Mouse (Mus musculus) gonadal fat pad, adult 2 months (tissue): ENCODE results near the gene Prkci. TPM values are rescaled to one million over a fixed set of nuclear protein-coding genes. Genes with fewer than 3 reads are reported as not detected.
A peak's percentile ranks its signal among the peaks of the same experiment; 100 is the strongest.

ENCODE experiments used
- DNase-seq: peaks from one replicate; pipeline ENCODE4 v3.0.0-alpha.2; 2012; ENCODE audit warnings: low read depth
- polyA plus RNA-seq: library from polyadenylated mRNA; depleted of rRNA; stranded (reverse); fragments of >200 nt; gene quantifications from 2 replicates; pipeline ENCODE4 v1.2.3, GENCODE M21; 2012

Prkci gene
- polyA plus RNA-seq, 1 experiment: 32.0 TPM

DNA sequence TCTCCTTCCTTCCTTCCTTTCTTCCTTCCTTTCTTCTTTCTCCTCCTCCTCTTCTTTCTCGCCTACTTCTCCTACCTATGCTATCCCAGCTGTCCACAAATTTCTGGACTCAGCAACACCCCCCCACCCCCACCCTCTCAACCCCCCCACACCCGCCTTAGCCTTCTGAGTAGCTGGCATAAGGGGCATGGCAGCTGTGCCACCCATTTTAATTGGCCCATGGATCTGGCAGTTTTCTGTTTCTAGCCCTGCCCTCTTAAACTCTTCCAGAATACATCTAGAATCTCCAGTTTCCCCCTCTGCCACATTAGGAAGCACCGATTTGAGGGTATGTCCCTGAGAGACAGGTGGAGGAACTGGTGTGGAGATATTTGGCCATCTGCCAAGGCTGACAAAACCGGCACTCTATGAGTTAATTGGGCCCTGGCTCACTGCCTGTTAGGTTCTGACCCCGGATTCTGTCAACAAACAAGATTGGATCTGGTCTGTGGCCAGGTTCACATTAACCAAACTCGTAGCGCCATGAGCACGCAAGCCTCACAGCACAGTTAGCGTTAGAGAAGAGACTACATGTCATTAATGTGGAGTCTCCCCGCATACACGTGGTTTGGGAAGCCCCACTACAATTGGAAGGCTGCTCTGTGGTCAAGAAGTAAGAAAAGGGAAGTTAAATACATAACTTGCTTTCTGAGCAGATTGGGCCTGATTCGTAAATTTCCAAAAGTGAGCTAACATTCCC lies 88.1 kb downstream of the Prkci start:
- no peak for DNase-seq

DNA sequence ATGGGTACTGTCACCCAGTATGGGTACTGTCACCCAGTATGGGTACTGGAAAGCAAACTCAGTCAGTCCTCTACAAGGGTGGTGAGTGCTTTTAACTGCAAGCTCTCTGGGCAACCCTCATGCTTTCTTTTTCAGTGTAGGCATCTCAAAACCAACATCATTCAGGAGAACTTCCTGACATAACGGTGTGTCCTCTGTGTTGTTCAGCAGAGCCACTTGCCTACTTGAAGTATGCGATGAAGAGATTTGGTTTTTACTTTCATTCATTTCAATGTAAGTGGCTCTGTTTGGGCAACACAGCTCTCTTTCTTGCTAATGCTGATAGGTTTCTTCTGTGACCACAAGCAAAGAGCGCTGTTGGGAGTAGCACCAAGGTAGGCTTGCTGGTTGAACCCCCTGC lies 89.5 kb downstream of the Prkci start:
- no peak for DNase-seq

DNA sequence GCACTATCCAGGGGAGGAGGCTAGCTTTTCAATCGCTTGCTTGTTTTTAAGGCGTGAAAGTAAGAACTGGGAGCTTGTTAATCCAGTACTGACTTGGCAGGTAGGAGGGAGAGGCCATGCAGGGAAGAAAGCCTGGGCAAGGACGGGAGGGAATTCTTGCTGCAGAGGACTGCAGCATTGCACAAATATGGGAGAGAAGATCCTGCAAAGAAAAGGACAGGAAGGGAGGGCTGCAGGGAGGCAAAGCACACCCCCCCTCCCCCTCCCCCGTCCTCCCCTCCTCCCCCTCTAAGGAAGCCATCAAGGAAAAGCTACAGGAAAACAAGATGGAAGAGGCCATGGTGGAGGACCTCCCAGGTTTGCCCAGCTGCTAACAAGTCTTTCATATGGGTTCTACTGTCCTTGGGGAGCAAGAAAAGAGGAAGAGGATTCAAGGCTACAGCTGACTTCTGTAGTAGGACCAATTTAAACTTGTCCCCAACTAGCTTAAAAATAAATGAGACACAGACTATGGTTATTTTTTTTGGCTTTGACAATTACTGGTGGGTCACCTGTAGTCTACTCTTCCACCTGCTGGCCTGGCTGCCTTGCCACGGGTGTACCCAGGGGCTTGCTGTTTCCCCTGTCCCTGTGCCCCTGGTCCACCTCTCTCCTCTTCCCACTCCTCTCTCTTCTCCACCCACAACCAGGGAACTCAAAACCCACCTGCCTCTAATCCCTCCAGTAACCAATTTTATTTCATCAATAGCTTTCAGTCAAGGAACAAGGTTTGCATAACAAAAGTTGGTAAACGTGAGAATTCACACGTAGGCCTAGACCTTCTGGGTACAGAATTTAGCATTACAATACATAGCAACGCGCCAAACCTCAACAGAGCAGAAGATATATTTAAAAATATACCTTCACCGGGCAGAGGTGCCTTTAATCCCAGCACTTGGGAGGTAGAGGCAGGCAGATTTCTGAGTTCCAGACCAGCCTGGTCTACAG lies 93.5 kb downstream of the Prkci start:
- DNase-seq: no peak

DNA sequence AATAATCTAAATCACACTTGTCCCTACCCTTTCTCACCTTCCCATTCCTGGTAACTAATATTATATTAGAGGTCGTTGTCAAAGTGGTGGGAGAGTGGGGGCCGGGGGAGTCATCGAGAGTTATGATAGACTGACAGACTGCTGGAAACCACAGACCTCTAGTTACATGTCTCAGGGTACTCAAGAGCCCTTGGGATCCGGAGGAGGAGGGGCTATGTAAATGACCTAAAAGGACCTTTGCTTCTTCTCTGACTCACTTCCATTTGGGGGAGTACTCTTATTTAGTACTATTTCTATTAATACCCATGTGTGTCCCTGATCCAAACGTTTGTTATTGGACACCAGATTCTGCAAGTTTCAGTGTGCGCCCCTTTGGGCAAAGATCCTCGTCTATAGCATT lies 94.4 kb downstream of the Prkci start:
- DNase-seq: no peak

DNA sequence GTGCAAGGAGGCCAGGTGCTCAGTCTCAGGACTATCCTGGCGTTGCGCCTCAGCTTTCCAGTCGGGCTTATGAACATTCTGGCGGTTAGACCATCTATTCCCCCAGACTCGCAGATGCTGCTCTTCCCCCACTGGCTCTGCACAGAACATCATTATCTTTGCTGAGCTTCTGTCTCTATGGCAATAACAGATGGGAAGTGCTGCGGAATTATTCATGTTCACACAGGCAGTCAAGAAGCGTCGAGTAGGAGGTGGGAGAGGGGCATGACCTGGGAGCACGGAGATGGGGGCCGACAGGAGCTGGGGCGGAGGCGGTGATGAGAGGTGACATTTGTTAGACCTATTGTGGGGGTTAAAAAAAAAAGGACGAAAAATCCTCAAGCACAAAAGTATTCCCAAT lies 97.6 kb downstream of the Prkci start:
- DNase-seq: no peak

DNA sequence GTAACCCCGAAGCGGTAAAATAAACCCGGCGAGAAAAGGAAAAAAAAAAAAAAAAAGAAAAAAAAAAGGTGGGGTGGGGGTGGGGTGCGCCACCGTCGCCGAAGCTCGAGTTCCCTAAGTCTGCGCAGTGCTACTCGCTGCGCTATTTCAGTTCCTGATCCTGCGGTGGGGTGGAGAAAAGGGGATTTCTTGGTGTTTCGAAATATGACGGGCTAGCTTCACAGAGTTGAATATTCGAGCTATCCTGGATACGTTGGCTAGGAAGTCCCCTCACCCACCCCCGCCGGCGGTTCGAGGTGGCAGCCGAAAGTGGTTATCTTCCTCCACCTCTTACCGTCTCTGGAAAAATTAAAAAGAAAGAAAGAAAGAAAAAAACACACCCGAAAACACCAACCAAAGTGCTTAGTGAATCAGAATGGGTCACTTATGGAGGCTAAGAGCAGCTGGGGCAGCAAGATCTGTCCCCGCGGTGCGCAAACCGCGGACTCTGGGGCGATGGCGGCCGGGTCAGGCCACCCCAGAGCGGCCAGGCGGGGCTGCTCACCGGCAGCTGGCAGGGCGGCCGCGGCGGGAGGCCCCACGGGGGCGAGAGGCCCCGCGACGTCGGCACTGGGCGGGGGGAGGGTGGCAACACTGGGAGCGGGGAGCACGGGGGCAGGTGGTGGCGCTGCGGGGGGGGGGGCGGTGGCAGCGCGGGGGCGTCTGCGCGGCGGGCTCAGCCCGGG lies 98.2 kb downstream of the Prkci start:
- no peak for DNase-seq

DNA sequence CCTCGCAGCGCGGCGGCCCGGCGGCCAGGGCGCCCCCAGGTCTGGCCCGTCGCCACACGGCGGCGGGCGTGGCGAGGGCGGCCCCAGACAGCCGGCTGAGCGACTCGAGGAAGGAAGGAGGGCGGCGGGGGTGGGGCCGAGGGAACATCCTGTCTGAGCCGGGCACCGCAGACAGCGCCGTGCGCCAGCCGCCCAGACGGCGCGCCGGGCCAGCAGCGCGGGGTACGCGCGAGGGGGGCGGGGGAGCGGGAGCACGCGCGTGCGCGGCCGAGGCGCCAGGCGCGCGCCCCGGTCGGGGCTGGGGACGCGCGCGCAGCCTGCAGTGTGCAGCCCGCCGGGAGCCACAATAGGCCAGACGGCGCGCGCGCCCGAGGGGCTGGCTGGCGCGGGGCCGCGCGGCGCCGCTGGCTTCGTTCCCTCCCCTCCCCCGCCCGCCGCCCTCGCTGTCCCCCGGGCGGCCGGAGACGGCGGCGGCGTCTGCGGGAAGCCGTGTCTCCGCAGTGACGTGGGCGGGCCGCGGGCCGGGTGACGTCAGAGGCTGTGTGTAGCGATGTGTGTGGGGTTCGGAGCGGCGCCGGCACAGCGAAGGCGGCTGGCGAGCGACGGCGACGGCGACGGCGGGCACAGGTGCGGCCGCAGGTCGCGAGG lies 99.1 kb downstream of the Prkci start, which contains the start of gene Skil:
Gene Skil, plus strand, starts transcription at position 528 of the 648 bp plus-strand sequence.
- peak; percentile 38 for DNase-seq

DNA sequence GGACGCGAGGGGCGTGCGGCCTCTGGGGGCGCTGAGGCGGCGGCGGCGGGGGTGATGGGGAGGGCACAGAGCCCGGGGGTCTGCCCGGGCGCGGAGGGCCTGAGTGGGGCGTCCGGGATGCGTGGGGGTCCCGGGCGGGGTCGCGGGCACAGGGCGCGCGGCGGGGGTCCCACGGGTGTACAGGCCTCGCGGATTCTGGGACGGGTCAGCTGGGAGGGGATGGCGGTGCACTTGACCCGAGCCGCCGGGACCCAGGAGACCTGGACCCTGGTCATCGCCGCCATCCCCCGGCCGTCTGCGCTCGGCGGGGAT lies 99.6 kb downstream of the Prkci start:
- DNase-seq: no peak

DNA sequence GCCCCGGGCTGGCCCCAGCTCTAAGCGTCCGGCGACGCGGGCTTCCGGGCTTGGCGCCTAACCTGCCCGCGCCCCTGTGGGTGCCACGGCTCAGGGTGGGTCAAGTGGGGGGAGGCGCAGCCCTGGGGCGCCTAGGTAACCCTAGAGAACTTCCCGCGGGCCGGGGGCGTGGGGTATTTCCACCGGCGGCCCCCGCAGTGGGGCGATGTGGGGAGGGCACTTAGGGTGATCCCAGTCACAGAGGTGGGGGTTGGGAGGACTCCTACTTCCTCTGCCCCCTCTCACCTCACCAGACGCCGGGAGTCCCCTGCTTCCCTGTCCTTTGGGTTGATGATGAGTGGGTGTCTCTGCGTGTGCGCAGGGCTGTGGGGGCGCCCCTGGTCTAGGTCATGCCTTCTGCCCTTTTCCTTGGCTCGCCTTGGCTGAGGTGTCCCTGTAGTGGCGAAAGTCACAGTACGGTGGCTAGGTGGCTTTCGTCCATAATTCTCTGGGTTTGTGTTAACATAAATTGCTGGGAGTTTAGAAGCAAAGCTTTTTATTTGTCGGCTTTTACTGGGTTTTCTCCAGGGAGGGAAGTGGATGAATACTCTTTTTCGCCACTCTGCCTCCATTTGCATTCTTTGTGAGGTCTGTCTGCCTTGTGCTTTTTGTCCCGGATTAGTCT lies 100.1 kb downstream of the Prkci start:
- no peak for DNase-seq

DNA sequence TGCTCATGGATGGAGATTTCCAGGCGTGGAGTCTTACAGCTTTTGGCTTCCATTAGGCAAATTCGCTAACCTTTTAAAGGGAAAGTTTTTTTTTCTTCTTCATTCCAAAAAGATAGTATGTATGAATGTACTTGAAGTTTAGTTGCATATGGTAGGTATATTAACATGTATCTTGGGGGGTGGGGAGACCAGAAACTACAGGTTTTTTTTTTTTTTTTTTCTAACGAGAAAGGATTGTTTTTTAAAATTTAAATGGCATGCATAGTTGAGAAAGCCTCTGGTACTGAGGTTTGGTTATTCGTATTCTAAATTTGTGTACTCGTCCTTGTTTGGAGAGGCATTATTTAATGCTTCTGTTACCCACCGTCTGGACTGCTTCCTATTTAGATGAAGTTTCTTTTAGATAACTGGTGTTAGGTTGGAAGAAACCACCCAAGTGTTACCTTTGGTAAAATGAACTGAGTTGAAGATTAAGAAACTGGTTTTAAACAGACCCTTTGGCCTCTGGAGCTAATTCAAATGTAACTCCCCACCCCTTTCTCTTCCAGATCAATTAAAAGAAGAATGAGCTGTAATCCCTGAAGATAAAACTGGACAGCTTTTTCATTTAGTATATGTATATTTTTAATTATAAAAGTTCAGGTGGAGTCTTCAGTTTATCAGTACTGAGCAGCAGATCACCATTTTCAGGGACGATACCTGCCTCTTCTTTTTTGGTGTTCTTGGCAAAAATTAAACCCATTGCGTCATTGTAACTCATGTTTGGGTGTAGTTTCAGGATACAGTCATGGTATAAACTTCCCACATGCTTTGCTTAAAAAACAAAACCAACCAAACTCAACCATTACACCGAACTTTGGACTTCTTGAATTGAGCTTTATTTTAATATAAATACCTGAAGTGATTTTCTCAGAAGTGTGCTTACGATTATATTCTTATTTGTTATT lies 100.9 kb downstream of the Prkci start:
- DNase-seq: no peak

DNA sequence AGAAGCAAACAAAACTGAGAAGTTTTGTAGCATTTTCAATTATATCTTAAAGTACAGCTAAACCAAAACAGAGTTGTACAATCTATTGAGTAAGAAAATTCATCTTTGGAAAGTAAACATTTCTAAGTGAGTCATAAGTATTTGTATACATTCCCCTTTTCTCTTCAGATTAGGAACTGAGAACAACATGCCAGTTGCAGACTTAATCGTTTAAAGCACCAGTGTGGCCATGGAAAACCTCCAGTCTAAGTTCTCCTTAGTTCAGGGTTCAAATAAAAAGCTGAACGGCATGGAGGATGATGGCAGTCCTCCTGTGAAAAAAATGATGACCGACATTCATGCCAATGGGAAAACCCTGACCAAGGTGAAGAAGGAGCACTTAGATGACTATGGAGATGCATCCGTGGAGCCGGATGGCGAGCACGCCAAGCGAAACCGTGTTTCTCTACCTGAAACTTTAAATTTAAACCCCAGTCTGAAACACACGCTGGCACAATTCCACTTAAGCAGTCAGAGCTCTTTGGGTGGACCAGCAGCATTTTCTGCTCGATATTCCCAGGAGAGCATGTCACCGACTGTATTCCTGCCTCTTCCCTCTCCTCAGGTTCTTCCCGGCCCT lies 101.7 kb downstream of the Prkci start:
- DNase-seq: no peak

DNA sequence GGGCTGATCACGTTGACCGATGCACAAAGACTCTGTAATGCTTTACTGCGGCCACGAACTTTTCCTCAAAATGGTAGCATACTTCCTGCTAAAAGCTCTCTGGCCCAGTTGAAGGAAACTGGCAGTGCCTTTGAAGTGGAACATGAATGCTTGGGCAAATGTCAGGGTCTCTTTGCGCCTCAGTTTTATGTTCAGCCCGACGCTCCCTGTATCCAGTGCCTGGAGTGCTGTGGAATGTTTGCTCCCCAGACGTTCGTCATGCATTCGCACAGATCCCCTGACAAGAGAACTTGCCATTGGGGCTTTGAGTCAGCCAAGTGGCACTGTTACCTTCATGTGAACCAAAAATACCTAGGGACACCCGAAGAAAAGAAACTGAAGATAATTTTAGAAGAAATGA lies 102.4 kb downstream of the Prkci start:
- no peak for DNase-seq

DNA sequence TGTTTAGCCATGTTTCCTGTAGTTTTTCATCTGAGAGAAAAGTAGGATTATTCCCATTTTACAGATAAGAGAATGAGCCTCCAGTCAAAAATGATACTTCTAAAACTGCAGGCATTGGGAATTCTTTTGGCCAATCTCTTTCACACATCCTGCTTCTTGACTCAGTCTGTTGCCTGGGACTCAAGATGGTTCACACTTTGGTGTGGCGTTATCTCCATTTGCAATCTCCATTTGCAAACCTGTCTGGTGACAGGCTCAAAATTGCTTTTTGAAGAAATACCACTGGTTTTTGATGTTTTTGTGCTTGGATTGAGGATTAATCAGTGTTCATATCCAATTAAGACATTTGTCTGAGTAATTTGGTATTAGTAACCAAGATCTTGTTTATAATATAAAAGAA lies 103.0 kb downstream of the Prkci start:
- no peak for DNase-seq

DNA sequence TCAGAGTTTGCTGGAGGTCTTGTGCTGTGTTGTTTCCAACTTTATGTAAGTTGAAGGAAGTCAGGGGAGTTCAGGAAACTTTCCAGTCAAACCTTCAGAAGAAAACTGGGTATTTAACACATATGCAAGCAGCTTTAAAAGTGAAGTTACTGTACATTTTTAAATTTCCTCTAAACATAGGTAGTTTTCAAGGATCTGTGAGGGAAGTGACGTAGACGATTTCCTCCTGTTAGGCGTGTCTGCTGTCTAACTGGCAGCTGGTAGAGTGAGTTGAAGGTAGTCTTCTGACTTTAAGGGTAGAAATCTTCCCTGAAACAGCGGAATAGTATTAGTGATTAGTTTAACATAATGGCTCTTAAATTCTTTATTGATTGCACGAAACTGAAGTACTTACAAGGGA lies 104.5 kb downstream of the Prkci start:
- no peak for DNase-seq

DNA sequence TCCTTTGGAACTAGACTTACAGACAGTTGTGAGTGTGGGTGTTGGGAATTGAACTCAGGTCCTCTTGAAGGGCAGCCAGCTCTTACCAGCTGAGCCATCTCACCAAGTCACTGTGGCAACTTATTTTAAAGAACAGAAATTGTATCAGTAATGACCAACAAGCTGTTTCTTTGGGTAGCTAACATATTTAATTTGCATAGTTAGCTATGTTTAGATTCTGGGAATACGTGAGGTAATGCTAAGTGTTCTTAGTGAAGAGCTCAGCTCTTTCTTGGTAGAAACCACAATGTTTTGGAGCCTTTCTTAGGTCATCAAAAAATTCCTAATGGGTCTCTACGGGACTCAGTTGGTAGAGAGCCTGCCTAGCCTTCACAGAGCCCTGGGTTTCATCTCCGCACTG lies 105.3 kb downstream of the Prkci start:
- DNase-seq: no peak
